Mouse (Mus musculus) cerebellum, adult 2 months (tissue): Measurements from ENCODE around the gene Tpmt.

ENCODE experiments used
- CTCF ChIP-seq: fragments of 200-500 bp; IDR thresholded peaks from 2 replicates; pipeline ENCODE4 v1.5.1; 2011; ENCODE audit warnings: low read depth, mild to moderate bottlenecking, control low read depth, low read length, moderate library complexity, borderline replicate concordance; ENCODE audit not compliant: insufficient read depth
- POLR2A ChIP-seq: fragments of 200-500 bp; IDR thresholded peaks from 2 replicates; pipeline ENCODE4 v1.6.1; 2011; ENCODE audit warnings: low read length, control low read depth, borderline replicate concordance; ENCODE audit not compliant: insufficient read depth

DNA sequence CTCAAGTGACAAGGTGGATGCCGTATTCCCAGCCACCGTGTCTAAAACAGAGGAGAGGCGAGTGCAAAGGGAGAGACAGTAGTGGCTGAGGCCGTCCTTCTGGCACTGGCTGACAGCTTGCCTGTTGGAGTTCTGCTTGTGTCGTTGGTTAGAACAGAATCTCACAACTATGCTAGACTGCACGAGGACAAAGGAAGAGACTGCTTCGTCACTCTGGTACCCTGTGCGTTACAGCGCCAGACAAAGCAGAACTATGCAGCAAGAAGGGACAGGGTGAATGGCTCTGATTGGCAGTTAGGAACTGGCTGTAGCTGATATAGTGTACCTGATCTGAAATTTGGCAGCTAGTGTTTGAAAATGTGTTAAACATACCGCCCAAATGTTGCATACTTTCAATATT, 9.4 kb upstream of the Tpmt start:
- TF ChIP-seq CTCF = no peak
- TF ChIP-seq POLR2A = no peak
